Mouse (Mus musculus) layer of hippocampus, postnatal 14 days (tissue): ENCODE measurements at regions not wholly inside any gene's neighbourhood (a gene's known extent, or its start where the extent isn't known, plus 50 kb on each side); places are given as distances from the start of the nearest gene placed in this dataset.

Experiments
- DNase-seq, 2 experiments: peaks; one replicate each; pipeline ENCODE4 v3.0.0; 2021 to 2022; ENCODE audit warnings: low spot score in 2 of 2, mixed read lengths in 1 of 2

- DNase-seq = no peak
Observed at GRCm38 (mm10) chr16:21359459-21359858, 63.5 kb upstream of the Vps8 start.

- no peak for DNase-seq
Observed at GRCm38 (mm10) chr16:21361406-21361805, 61.5 kb upstream of the Vps8 start.

GRCm38 (mm10) chr16:21362663-21363367, 60.1 kb upstream of the Vps8 start:
- no peak for DNase-seq

GRCm38 (mm10) chr16:21364885-21365284, 58.0 kb upstream of the Vps8 start:
- no peak for DNase-seq

- DNase-seq = no peak
Observed at GRCm38 (mm10) chr16:21367449-21367848, 55.5 kb upstream of the Vps8 start.

GRCm38 (mm10) chr16:21368821-21369220, 54.1 kb upstream of the Vps8 start:
- no peak for DNase-seq

- DNase-seq = no peak
Observed at GRCm38 (mm10) chr16:21369569-21370512, 53.1 kb upstream of the Vps8 start.
